In the genomic region with DNA sequence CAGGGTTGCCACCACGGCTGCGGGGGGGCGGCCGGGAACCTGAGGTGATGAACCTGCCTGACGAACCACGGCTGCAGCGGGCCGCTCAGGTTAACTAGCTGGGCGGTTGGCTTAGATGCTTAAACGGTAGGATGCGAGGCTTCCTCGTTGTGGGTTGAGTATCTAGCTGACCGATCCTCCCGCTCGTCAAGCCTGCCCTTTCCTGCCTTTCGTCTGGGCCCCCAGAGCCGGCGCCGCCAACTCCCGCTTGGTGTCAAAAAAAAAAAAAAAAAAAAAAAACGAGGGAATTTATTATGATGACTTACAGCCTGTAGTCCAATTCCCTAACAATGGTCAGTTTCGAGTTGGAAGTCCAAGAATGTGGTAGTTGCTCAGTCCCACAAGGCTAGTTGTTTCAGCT, we compare ENCODE assay signal across 15 mouse cellular contexts. TPM values are rescaled to one million over a fixed set of nuclear protein-coding genes. Genes with fewer than 3 reads are reported as not detected.
"Had no signal": no experiment of that assay in that cellular context is flagged by ENCODE, and none has a peak within 500 bp of the region (broad histone marks: within the 10 kb centered on the region; RNA-seq: fewer than 3 reads in every experiment).

No protein-coding gene starts in this region.

RNA-seq across cellular contexts. Expression of gene Olfr1419, which starts 3.5 kb away (rescaled TPM):
- total RNA-seq: layer of hippocampus, adult 2 months; layer of hippocampus, postnatal 10 days; left cerebral cortex, postnatal 36 days; liver, adult 2 months had no signal
- polyA plus RNA-seq: limb, embryonic 12.5 days; liver, adult 2 months; liver, embryonic 14.5 days; lung, embryonic 16.5 days; midbrain, embryonic 10.5 days; midbrain, embryonic 14.5 days; myocyte; neural tube, embryonic 11.5 days; neural tube, embryonic 15.5 days; small intestine, adult 2 months; thymus, adult 2 months had no signal

RNA-seq across cellular contexts. Expression of gene Olfr1420, which starts 8.0 kb away (rescaled TPM):
- total RNA-seq: layer of hippocampus, adult 2 months; layer of hippocampus, postnatal 10 days; left cerebral cortex, postnatal 36 days; liver, adult 2 months had no signal
- polyA plus RNA-seq: limb, embryonic 12.5 days; liver, adult 2 months; liver, embryonic 14.5 days; midbrain, embryonic 10.5 days; midbrain, embryonic 14.5 days; myocyte; neural tube, embryonic 11.5 days; neural tube, embryonic 15.5 days; small intestine, adult 2 months; thymus, adult 2 months; urinary bladder, adult 2 months had no signal

RNA-seq across cellular contexts. Expression of gene Olfr1418, which starts 17.5 kb away (rescaled TPM):
- total RNA-seq: layer of hippocampus, adult 2 months; layer of hippocampus, postnatal 10 days; left cerebral cortex, postnatal 36 days; liver, adult 2 months had no signal
- polyA plus RNA-seq: limb, embryonic 12.5 days; liver, adult 2 months; liver, embryonic 14.5 days; lung, embryonic 16.5 days; midbrain, embryonic 10.5 days; midbrain, embryonic 14.5 days; myocyte; neural tube, embryonic 11.5 days; neural tube, embryonic 15.5 days; small intestine, adult 2 months; thymus, adult 2 months; urinary bladder, adult 2 months had no signal

RNA-seq across cellular contexts. Expression of gene Olfr1417, which starts 39.4 kb away (rescaled TPM):
- total RNA-seq: layer of hippocampus, adult 2 months; layer of hippocampus, postnatal 10 days; left cerebral cortex, postnatal 36 days; liver, adult 2 months had no signal
- polyA plus RNA-seq: limb, embryonic 12.5 days; liver, adult 2 months; liver, embryonic 14.5 days; lung, embryonic 16.5 days; midbrain, embryonic 10.5 days; myocyte; neural tube, embryonic 11.5 days; neural tube, embryonic 15.5 days; small intestine, adult 2 months; thymus, adult 2 months had no signal
